Comparison of ENCODE assay signal across 11 mouse cellular contexts in genomic region chr10:44997906-44998289, GRCm38 (mm10).
A peak's percentile ranks its signal among the peaks of the same experiment; 100 is the strongest.
DNase-seq lines count a peak whose midpoint lies in the region; ATAC-seq and TF ChIP-seq lines count a peak whose summit lies in the region.
"Had no signal": no experiment of that assay in that cellular context is flagged by ENCODE, and none has a peak within 500 bp of the region (broad histone marks: within the 10 kb centered on the region; RNA-seq: fewer than 3 reads in every experiment).

No protein-coding gene starts in this region.

- TF ChIP-seq CTCF in heart, postnatal 0 days (IDR thresholded peaks at IDR 0.05; ENCODE audit: low read depth), result no peak
- no peak for TF ChIP-seq CTCF in intestine, postnatal 0 days (IDR thresholded peaks at IDR 0.05; ENCODE audit: low read depth)

- WGBS in heart, postnatal 0 days, result 25% methylated on average over 4 of the region's 4 CpGs
- WGBS in forebrain, embryonic 11.5 days, result 4% methylated on average over 4 of the region's 4 CpGs
- WGBS in intestine, postnatal 0 days, result 3% methylated on average over 4 of the region's 4 CpGs
- 1% methylated on average over 4 of the region's 4 CpGs for WGBS in midbrain, embryonic 16.5 days

- H3K4me1 ChIP-seq in heart, postnatal 0 days (ENCODE audit: control insufficient read depth, insufficient read depth), result peaks cover 6% of the 10 kb centered on the region; the same call in 1 of the 2 replicates
- H3K4me1 ChIP-seq in forebrain, embryonic 11.5 days (replicated peaks; ENCODE audit: control insufficient read depth, insufficient read depth, low read length), result peaks cover 19% of the 10 kb centered on the region; the same call in 1 of the 2 replicates
- peaks cover 8% of the 10 kb centered on the region for H3K4me1 ChIP-seq in intestine, postnatal 0 days (replicated peaks; ENCODE audit: control insufficient read depth, insufficient read depth, low read length)
- peaks cover 19% of the 10 kb centered on the region for H3K4me1 ChIP-seq in midbrain, embryonic 16.5 days (ENCODE audit: control insufficient read depth, insufficient read depth, low read length)

- H3K27ac ChIP-seq in heart, postnatal 0 days (ENCODE audit: low read depth), result no peak overlapping the region
- no peak overlapping the region for H3K27ac ChIP-seq in forebrain, embryonic 11.5 days (ENCODE audit: low read depth, low read length)
- peak overlapping the region; percentile 50; the same call in 1 of the 2 replicates for H3K27ac ChIP-seq in intestine, postnatal 0 days (ENCODE audit: low read depth, low read length)
- H3K27ac ChIP-seq in midbrain, embryonic 16.5 days (ENCODE audit: low read length), result no peak overlapping the region

- no peak for ATAC-seq in heart, postnatal 0 days (ENCODE audit: insufficient read depth, low read depth)
- ATAC-seq in forebrain, embryonic 11.5 days (replicated peaks; ENCODE audit: low FRiP score), result no peak
- ATAC-seq in intestine, postnatal 0 days, result no peak
- ATAC-seq in midbrain, embryonic 16.5 days, result no peak; the same call in 1 of the 2 replicates

- peak overlapping the region; percentile 58 for H3K4me2 ChIP-seq in heart, postnatal 0 days (ENCODE audit: low read depth, low read length)
- H3K4me2 ChIP-seq in forebrain, embryonic 11.5 days (ENCODE audit: low read depth, low read length, severe bottlenecking), result peak overlapping the region; percentile 56; the same call in 1 of the 2 replicates
- H3K4me2 ChIP-seq in intestine, postnatal 0 days (replicated peaks; ENCODE audit: low read depth), result peak overlapping the region; percentile 55
- peak overlapping the region; percentile 43 for H3K4me2 ChIP-seq in midbrain, embryonic 16.5 days (ENCODE audit: low read length)

- peak overlapping the region; percentile 20 for H3K4me3 ChIP-seq in heart, postnatal 0 days (ENCODE audit: low read depth, low read length)
- peak overlapping the region; percentile 17 for H3K4me3 ChIP-seq in forebrain, embryonic 11.5 days (ENCODE audit: low read depth, low read length)
- no peak overlapping the region for H3K4me3 ChIP-seq in intestine, postnatal 0 days (ENCODE audit: low read depth, low read length)
- H3K4me3 ChIP-seq in midbrain, embryonic 16.5 days (ENCODE audit: low read depth, low read length), result peak overlapping the region; percentile 16; the same call in 1 of the 2 replicates

- DNase-seq in heart, postnatal 0 days (ENCODE audit: low spot score), result no peak
- no peak for DNase-seq in heart, adult 9 months (ENCODE audit: low spot score in 2 of 2)
- DNase-seq in forebrain, embryonic 11.5 days (ENCODE audit: low spot score), result no peak
- no peak for DNase-seq in left cerebral cortex, postnatal 25 days (ENCODE audit: low spot score in 2 of 2)
- DNase-seq in gastrocnemius, postnatal 25 days, result no peak
- no peak for DNase-seq in kidney, postnatal 14 days
- DNase-seq: cerebellum, adult 18-20 months; thymus, adult 2 months had no signal

- intact Hi-C loops in left cerebral cortex, postnatal 25 days (cut with DNase I), result loop anchor here (5.0 to 10.0 kb wide), 2 partner anchors 123 to 471 kb away; partner anchors contain the start of gene Prdm1

- H3K36me3 ChIP-seq in heart, postnatal 0 days (replicated peaks; ENCODE audit: control insufficient read depth, insufficient read depth, low read length), result no peaks in the 10 kb centered on the region
- no peaks in the 10 kb centered on the region for H3K36me3 ChIP-seq in forebrain, embryonic 11.5 days (ENCODE audit: control insufficient read depth, insufficient read depth, low read length)
- no peaks in the 10 kb centered on the region for H3K36me3 ChIP-seq in intestine, postnatal 0 days (ENCODE audit: control insufficient read depth, insufficient read depth)
- H3K36me3 ChIP-seq in midbrain, embryonic 16.5 days (ENCODE audit: control insufficient read depth, insufficient read depth, low read length), result no peaks in the 10 kb centered on the region

- 0 out of 2 replicates have a peak overlapping the region, but pooled peaks have one; percentile 17 for H3K9ac ChIP-seq in heart, postnatal 0 days (replicated peaks; ENCODE audit: low read depth, low read length)
- peak overlapping the region; percentile 45; the same call in 1 of the 2 replicates for H3K9ac ChIP-seq in forebrain, embryonic 11.5 days (ENCODE audit: low read length)
- peak overlapping the region; percentile 23; the same call in 1 of the 2 replicates for H3K9ac ChIP-seq in intestine, postnatal 0 days (ENCODE audit: low read depth, low read length)
- no peak overlapping the region for H3K9ac ChIP-seq in midbrain, embryonic 16.5 days (ENCODE audit: low read depth, low read length)

- H3K27me3 ChIP-seq in heart, postnatal 0 days (ENCODE audit: control insufficient read depth, insufficient read depth, low read length), result no peaks in the 10 kb centered on the region
- H3K27me3 ChIP-seq in forebrain, embryonic 11.5 days (ENCODE audit: control insufficient read depth, insufficient read depth, low read length), result peaks cover 9% of the 10 kb centered on the region; the same call in 1 of the 2 replicates
- H3K27me3 ChIP-seq in intestine, postnatal 0 days (replicated peaks; ENCODE audit: control insufficient read depth, insufficient read depth, low read length), result no peaks in the 10 kb centered on the region
- no peaks in the 10 kb centered on the region for H3K27me3 ChIP-seq in midbrain, embryonic 16.5 days (ENCODE audit: control insufficient read depth, insufficient read depth, low read depth, low read length)
- H3K27me3 ChIP-seq: CH12.LX had no signal

- H3K9me3 ChIP-seq in heart, postnatal 0 days (replicated peaks; ENCODE audit: control insufficient read depth, low read length), result no peaks in the 10 kb centered on the region
- no peaks in the 10 kb centered on the region for H3K9me3 ChIP-seq in forebrain, embryonic 11.5 days (ENCODE audit: control insufficient read depth, low read length)
- H3K9me3 ChIP-seq in intestine, postnatal 0 days (ENCODE audit: control insufficient read depth), result no peaks in the 10 kb centered on the region
- H3K9me3 ChIP-seq in midbrain, embryonic 16.5 days (replicated peaks; ENCODE audit: control insufficient read depth, low read length, poor library complexity, severe bottlenecking), result no peaks in the 10 kb centered on the region

- TF ChIP-seq EP300 in heart, postnatal 0 days (IDR thresholded peaks at IDR 0.05; ENCODE audit: low read depth), result no peak
